Mouse (Mus musculus) stomach, embryonic 16.5 days (tissue): Measurements from ENCODE around the gene Gm21970. TPM values are rescaled to one million over a fixed set of nuclear protein-coding genes. Genes with fewer than 3 reads are reported as not detected.

Source experiments
- ATAC-seq: fragments of 200-750 bp; cut with Nextera tagmentation; 2 replicates; pipeline ENCODE4 v1.8.0; 2017; ENCODE audit warnings: moderate number of reproducible peaks, moderate TSS enrichment; ENCODE audit not compliant: insufficient read depth, low FRiP score
- H3K27ac ChIP-seq: fragments of 300-500 bp; sonication (generic); 2 replicates; pipeline ENCODE4 v1.5.1; 2014; ENCODE audit warnings: low read length
- H3K27me3 ChIP-seq: fragments of 300-500 bp; sonication (generic); 2 replicates; pipeline ENCODE4 v1.6.1; 2014; ENCODE audit warnings: low read length, control low read depth, mixed read lengths; ENCODE audit not compliant: control insufficient read depth, insufficient read depth
- H3K36me3 ChIP-seq: fragments of 300-500 bp; sonication (generic); 2 replicates; pipeline ENCODE4 v1.6.1; 2014; ENCODE audit warnings: low read length; ENCODE audit not compliant: control insufficient read depth, insufficient read depth
- H3K4me1 ChIP-seq: fragments of 300-500 bp; sonication (generic); 2 replicates; pipeline ENCODE4 v1.6.1; 2014; ENCODE audit warnings: low read length, control low read depth, mixed read lengths; ENCODE audit not compliant: control insufficient read depth, insufficient read depth
- H3K4me2 ChIP-seq: fragments of 300-500 bp; sonication (generic); 2 replicates; pipeline ENCODE4 v1.6.1; 2014; ENCODE audit warnings: low read depth, low read length, mixed read lengths
- H3K4me3 ChIP-seq: fragments of 300-500 bp; sonication (generic); replicated peaks from 2 replicates; pipeline ENCODE4 v1.5.1; 2014; ENCODE audit warnings: mild to moderate bottlenecking, low read length
- H3K9ac ChIP-seq: fragments of 300-500 bp; sonication (generic); 2 replicates; pipeline ENCODE4 v1.6.1; 2014; ENCODE audit warnings: low read length
- H3K9me3 ChIP-seq: fragments of 300-500 bp; sonication (generic); replicated peaks from 2 replicates; pipeline ENCODE4 v1.6.1; 2016; ENCODE audit warnings: low read length, control low read depth; ENCODE audit not compliant: control insufficient read depth
- WGBS: fragments of 180-500 bp; shearing (Covaris S2); extraction: QIAGEN DNeasy Blood & Tissue Kit; methylation state at CpG from one replicate; pipeline ENCODE4 v1.1.7; 2014; 5-methylcytosine and 5-hydroxymethylcytosine counted together
- polyA plus RNA-seq: library from polyadenylated mRNA; unstranded; fragments of >200 nt; fragmentation: Nextera tagmentation; extraction: Ambion mirVana; gene quantifications from 2 replicates; pipeline ENCODE4 v1.2.1, GENCODE M21; 2015

Gene Gm21970
- polyA plus RNA-seq, 1 experiment from 2014 or later: not detected

- Histone ChIP-seq H3K27me3 (no peaks in the 10 kb centered on the region), H3K9ac (no peak overlapping the region), H3K4me2 (no peak overlapping the region), H3K9me3 (no peaks in the 10 kb centered on the region), H3K4me1 (no peaks in the 10 kb centered on the region), H3K36me3 (no peaks in the 10 kb centered on the region), H3K4me3 (no peak overlapping the region), H3K27ac (no peak overlapping the region)
- ATAC-seq: no peak
- WGBS: 71% methylated on average over 11 of the region's 11 CpGs
Measured at GRCm38 (mm10) chr16:91459841-91460370, 68.4 kb downstream of the Gm21970 start.

DNA sequence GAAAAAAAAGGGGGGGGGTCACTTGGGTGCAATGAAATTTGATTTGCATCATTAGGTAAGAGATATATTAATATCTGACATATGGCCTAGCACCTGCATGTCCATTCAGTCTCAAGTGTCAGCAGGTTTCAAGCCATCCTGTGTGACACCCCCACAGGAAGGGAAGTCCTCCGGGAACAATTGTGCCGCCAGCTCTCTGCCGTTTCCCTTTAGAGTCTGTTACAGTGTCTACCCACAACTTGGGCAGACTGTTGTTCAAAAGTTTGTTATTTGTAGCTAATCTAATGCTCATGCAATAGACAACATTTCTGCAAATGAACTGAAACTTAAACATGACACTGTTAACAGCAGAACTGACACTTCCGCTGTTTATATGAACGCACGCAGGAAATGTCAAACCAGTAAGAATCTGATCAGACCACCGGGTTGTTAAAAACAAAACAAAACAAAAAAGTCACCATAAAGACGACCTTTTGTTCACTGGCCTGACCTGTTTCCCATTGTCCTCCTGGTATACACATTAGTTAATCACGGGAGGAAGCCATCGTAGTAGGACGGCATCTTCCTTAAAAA, 69.6 kb downstream of the Gm21970 start:
- WGBS: 50% methylated on average over 11 of the region's 11 CpGs
- H3K4me2 ChIP-seq: peak overlapping the region; percentile 36; the same call in 1 of the 2 replicates

GRCm38 (mm10) chr16:91461773-91462181, 70.3 kb downstream of the Gm21970 start:
- Histone ChIP-seq H3K27me3 (no peaks in the 10 kb centered on the region), H3K36me3 (no peaks in the 10 kb centered on the region), H3K9ac (no peak overlapping the region), H3K4me3 (no peak overlapping the region), H3K9me3 (no peaks in the 10 kb centered on the region), H3K27ac (peak overlapping the region; percentile 53; the same call in 1 of the 2 replicates), H3K4me1 (peaks cover 14% of the 10 kb centered on the region), H3K4me2 (no peak overlapping the region)
- ATAC-seq: no peak
- 44% methylated on average over 9 of the region's 9 CpGs for WGBS

More for the DNA sequence above, 69.6 kb downstream of the Gm21970 start:
- ATAC-seq: no peak
- Histone ChIP-seq H3K4me3 (no peak overlapping the region), H3K27me3 (no peaks in the 10 kb centered on the region), H3K9ac (no peak overlapping the region), H3K9me3 (no peaks in the 10 kb centered on the region), H3K36me3 (no peaks in the 10 kb centered on the region), H3K4me1 (peaks cover 9% of the 10 kb centered on the region), H3K27ac (peak overlapping the region; percentile 36; the same call in 1 of the 2 replicates)

DNA sequence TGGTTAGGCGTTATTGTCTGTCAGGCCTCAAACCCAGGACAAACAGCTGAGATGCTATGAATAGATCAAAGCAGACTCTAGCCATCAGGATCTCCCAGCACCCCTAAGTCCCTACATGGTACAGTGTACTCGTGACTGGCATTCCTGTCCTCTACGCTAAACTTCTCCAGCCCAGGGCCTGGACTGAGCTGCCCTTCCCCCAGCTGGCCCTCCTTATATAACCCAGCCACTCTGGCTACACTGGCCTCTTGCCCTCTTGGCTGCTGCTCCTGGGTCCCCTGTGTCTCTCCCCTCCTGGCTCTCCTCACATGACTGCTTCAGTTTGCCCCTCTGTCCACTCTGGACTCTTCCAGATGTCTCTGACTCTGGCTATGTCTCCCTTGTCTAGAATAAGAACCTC, 71.1 kb downstream of the Gm21970 start:
- H3K27ac ChIP-seq: no peak overlapping the region; the same call in 1 of the 2 replicates
- peaks cover 14% of the 10 kb centered on the region for H3K4me1 ChIP-seq
- H3K9ac ChIP-seq: no peak overlapping the region
- H3K36me3 ChIP-seq: no peaks in the 10 kb centered on the region
- H3K27me3 ChIP-seq: no peaks in the 10 kb centered on the region
- H3K4me2 ChIP-seq: no peak overlapping the region
- no peaks in the 10 kb centered on the region for H3K9me3 ChIP-seq
- ATAC-seq: no peak
- 73% methylated on average over 3 of the region's 3 CpGs for WGBS
- no peak overlapping the region for H3K4me3 ChIP-seq

GRCm38 (mm10) chr16:91463400-91463799, 71.9 kb downstream of the Gm21970 start:
- Histone ChIP-seq H3K4me3 (no peak overlapping the region), H3K36me3 (no peaks in the 10 kb centered on the region), H3K9me3 (0 out of 2 replicates have a peak, but pooled peaks cover 5% of the 10 kb centered on the region), H3K27me3 (no peaks in the 10 kb centered on the region), H3K9ac (no peak overlapping the region), H3K4me2 (no peak overlapping the region), H3K4me1 (peaks cover 14% of the 10 kb centered on the region), H3K27ac (no peak overlapping the region)
- 80% methylated on average over 2 of the region's 2 CpGs for WGBS
- ATAC-seq: no peak

- peak overlapping the region; percentile 68 for H3K4me3 ChIP-seq
- peak overlapping the region; percentile 98 for H3K4me2 ChIP-seq
- no peak for ATAC-seq
- H3K36me3 ChIP-seq: no peaks in the 10 kb centered on the region
- H3K27ac ChIP-seq: peak overlapping the region; percentile 87
- H3K9me3 ChIP-seq: 0 out of 2 replicates have a peak, but pooled peaks cover 6% of the 10 kb centered on the region
- H3K9ac ChIP-seq: no peak overlapping the region; the same call in 1 of the 2 replicates
- peaks cover 14% of the 10 kb centered on the region for H3K4me1 ChIP-seq
- WGBS: 83% methylated on average over 4 of the region's 4 CpGs
- no peaks in the 10 kb centered on the region for H3K27me3 ChIP-seq
Measured at GRCm38 (mm10) chr16:91463836-91464400, 72.4 kb downstream of the Gm21970 start.

DNA sequence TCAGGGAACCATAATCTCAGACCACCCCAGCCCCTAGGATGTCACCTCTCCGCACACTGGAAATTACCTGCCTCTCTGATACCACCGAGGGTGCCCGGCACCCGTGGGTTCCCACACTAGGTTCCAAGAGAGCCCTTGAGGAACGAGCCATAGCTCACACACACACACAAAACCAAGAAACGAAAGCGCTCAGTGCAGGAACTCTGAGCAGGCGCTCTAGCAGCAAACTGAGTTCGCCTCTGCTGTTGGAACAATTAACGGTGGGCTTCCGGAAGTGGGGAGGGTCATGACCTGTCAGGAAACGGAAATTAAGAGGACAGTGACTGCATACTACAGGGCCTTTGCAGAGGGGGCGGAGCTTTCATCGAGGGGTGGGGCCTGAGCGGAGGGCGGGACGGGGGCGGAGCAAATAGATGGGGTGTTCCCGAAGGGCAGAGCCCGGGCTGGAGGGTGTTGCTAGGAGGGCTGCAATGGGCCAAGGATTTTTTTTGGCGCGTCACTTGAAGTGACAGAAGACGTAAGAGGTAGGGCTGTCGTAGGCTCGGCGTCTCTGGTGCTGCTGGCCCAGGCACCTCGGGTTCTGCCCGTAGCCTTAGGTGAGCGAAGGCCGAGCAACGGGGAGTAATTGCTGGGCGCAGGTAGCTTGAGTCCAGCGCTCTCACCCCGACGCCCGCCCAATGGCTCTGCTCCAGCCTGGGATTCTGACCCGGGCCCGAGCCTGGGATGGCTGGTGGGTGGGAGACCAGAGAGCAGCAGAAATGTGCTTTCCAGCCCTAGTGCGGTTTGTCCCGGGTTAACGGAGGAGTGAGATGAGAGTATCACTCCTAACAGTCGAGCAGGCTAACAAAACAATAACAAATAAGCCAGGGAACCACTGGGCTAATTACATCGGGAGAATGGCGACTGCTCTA, 73.3 kb downstream of the Gm21970 start:
- Histone ChIP-seq H3K9ac (peak overlapping the region; percentile 74), H3K27ac (peak overlapping the region; percentile 87), H3K4me2 (peak overlapping the region; percentile 98), H3K9me3 (0 out of 2 replicates have a peak, but pooled peaks cover 6% of the 10 kb centered on the region), H3K36me3 (no peaks in the 10 kb centered on the region), H3K4me1 (peaks cover 14% of the 10 kb centered on the region), H3K4me3 (peak overlapping the region; percentile 68), H3K27me3 (no peaks in the 10 kb centered on the region)
- ATAC-seq: peak; percentile 99
- 2% methylated on average over 44 of the region's 44 CpGs for WGBS

- 50% methylated on average over 13 of the region's 13 CpGs for WGBS
- Histone ChIP-seq H3K27ac (no peak overlapping the region), H3K4me2 (peak overlapping the region; percentile 98), H3K9ac (peak overlapping the region; percentile 70), H3K27me3 (no peaks in the 10 kb centered on the region), H3K4me1 (peaks cover 14% of the 10 kb centered on the region), H3K4me3 (peak overlapping the region; percentile 68), H3K9me3 (0 out of 2 replicates have a peak, but pooled peaks cover 6% of the 10 kb centered on the region), H3K36me3 (no peaks in the 10 kb centered on the region)
- no peak for ATAC-seq
Measured at GRCm38 (mm10) chr16:91465505-91466240, 74.2 kb downstream of the Gm21970 start.
